21 mouse cellular contexts compared by ENCODE assay signal in genomic region chr17:17652570-17652969, GRCm38 (mm10). TPM values are rescaled to one million over a fixed set of nuclear protein-coding genes. Genes with fewer than 3 reads are reported as not detected.
"Had no signal": no experiment of that assay in that cellular context is flagged by ENCODE, and none has a peak within 500 bp of the region (broad histone marks: within the 10 kb centered on the region; RNA-seq: fewer than 3 reads in every experiment).

No protein-coding gene starts in this region.

- DNase-seq: gastrocnemius, adult 2 months; gastrocnemius, postnatal 10 days; gastrocnemius, postnatal 25 days; heart, adult 18-20 months; heart, postnatal 14 days; heart, postnatal 36 days; kidney, adult 2 months; kidney, adult 9 months; kidney, postnatal 14 days; kidney, postnatal 36 days; liver; liver, embryonic 13.5 days had no signal

- ATAC-seq: hindbrain, embryonic 16.5 days; inflammation-experienced regulatory T-cells, adult 6 months; intestine, embryonic 15.5 days; intestine, postnatal 0 days had no signal

RNA-seq across cellular contexts. Expression of gene Vmn2r90, which starts 51.0 kb away (rescaled TPM):
- total RNA-seq: gastrocnemius, adult 2 months; gastrocnemius, postnatal 10 days; gastrocnemius, postnatal 25 days; gastrocnemius, postnatal 4 days; heart, adult 18-20 months; heart, adult 8-10 months; heart, postnatal 14 days; heart, postnatal 36 days; layer of hippocampus, adult 18-20 months; layer of hippocampus, postnatal 10 days; left cerebral cortex, postnatal 14 days had no signal
